Comparison of ENCODE assay signal across 8 mouse cellular contexts in the genomic region with DNA sequence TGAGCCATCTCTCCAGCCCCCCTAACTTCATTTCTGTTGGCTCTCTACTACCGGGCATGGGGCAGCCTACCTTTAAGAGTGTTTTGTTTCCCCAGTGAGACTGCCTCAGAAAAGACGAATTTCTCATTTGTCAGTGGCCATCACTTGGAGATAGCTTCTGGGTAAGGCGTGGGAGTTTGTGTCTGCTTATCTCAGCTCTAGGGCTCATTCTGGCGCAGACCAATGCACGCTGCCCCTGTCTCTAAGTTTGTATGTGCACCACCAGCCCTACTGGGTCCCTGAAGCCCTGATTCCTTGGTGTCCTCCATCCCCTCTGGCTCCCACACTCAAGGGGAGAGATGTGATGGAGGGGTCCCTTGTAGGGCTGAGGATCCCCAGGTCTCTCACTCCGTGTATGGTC.
A peak's percentile ranks its signal among the peaks of the same experiment; 100 is the strongest.
DNase-seq lines count a peak whose midpoint lies in the region; ATAC-seq and TF ChIP-seq lines count a peak whose summit lies in the region.
"Had no signal": no experiment of that assay in that cellular context is flagged by ENCODE, and none has a peak within 500 bp of the region (broad histone marks: within the 10 kb centered on the region; RNA-seq: fewer than 3 reads in every experiment).

No protein-coding gene starts in this region.

- peaks cover 7% of the 10 kb centered on the region for H3K4me1 ChIP-seq in heart, embryonic 13.5 days
- H3K4me1 ChIP-seq in MEL (ENCODE audit: control insufficient read depth in 1 of 2, insufficient read depth in 2 of 2, low read length in 2 of 2), result peaks cover 0 to 29% of the 10 kb centered on the region in 2 experiments; a peak in 2 of 4 replicates
- H3K4me1 ChIP-seq in embryonic facial prominence, embryonic 10.5 days, result peaks cover 9% of the 10 kb centered on the region; the same call in 1 of the 2 replicates
- H3K4me1 ChIP-seq in liver, embryonic 15.5 days (replicated peaks), result peaks cover 58% of the 10 kb centered on the region
- no peaks in the 10 kb centered on the region for H3K4me1 ChIP-seq in lung, postnatal 0 days (ENCODE audit: insufficient read depth, low read depth, low read length)

- H3K9me3 ChIP-seq in heart, embryonic 13.5 days, result no peaks in the 10 kb centered on the region
- H3K9me3 ChIP-seq in MEL (replicated peaks; ENCODE audit: insufficient read depth, low read length), result no peaks in the 10 kb centered on the region
- no peaks in the 10 kb centered on the region for H3K9me3 ChIP-seq in embryonic facial prominence, embryonic 10.5 days
- H3K9me3 ChIP-seq in liver, embryonic 15.5 days (replicated peaks), result no peaks in the 10 kb centered on the region
- no peaks in the 10 kb centered on the region for H3K9me3 ChIP-seq in lung, postnatal 0 days (ENCODE audit: low read length)
- H3K9me3 ChIP-seq: limb, embryonic 15.5 days had no signal

- 40% methylated on average over 6 of the region's 6 CpGs for WGBS in heart, embryonic 13.5 days
- 71% methylated on average over 6 of the region's 6 CpGs for WGBS in embryonic facial prominence, embryonic 10.5 days
- 14% methylated on average over 6 of the region's 6 CpGs for WGBS in liver, embryonic 15.5 days (ENCODE audit: insufficient replicate concordance)
- 59% methylated on average over 6 of the region's 6 CpGs for WGBS in lung, postnatal 0 days

- TF ChIP-seq POLR2A in MEL (IDR thresholded peaks at IDR 0.05; ENCODE audit: control insufficient read depth in 1 of 2, insufficient read depth in 1 of 2, low read depth in 1 of 2, low read length in 2 of 2, poor library complexity in 1 of 2), result peak in 1 of 2 experiments; percentile 27; a peak in 1 of 4 replicates

- no peak; a peak in 1 of 6 replicates for TF ChIP-seq CTCF in MEL (IDR thresholded peaks at IDR 0.05 in 2 of 3, conservative IDR thresholded peaks at IDR 0.05 in 1 of 3; ENCODE audit: control insufficient read depth in 1 of 3, insufficient read depth in 1 of 3, low read depth in 2 of 3, low read length in 3 of 3, poor library complexity in 1 of 3, severe bottlenecking in 1 of 3)
- TF ChIP-seq CTCF in lung, postnatal 0 days (IDR thresholded peaks at IDR 0.05), result no peak

- no peaks in the 10 kb centered on the region for H3K36me3 ChIP-seq in heart, embryonic 13.5 days
- H3K36me3 ChIP-seq in MEL (ENCODE audit: control insufficient read depth in 1 of 2, insufficient read depth in 2 of 2, low read length in 2 of 2), result peaks cover 0 to 16% of the 10 kb centered on the region in 2 experiments; a peak in 2 of 4 replicates
- no peaks in the 10 kb centered on the region for H3K36me3 ChIP-seq in embryonic facial prominence, embryonic 10.5 days (replicated peaks)
- no peaks in the 10 kb centered on the region for H3K36me3 ChIP-seq in liver, embryonic 15.5 days (replicated peaks)
- H3K36me3 ChIP-seq in lung, postnatal 0 days (ENCODE audit: insufficient read depth, low read length), result no peaks in the 10 kb centered on the region
- H3K36me3 ChIP-seq: limb, embryonic 15.5 days had no signal

- no peak overlapping the region for H3K27ac ChIP-seq in heart, embryonic 13.5 days (replicated peaks)
- peak overlapping the region; percentile 90 for H3K27ac ChIP-seq in MEL (ENCODE audit: control insufficient read depth, low read depth, low read length)
- H3K27ac ChIP-seq in embryonic facial prominence, embryonic 10.5 days (replicated peaks), result peak overlapping the region; percentile 59
- H3K27ac ChIP-seq in liver, embryonic 15.5 days (replicated peaks), result peak overlapping the region; percentile 96
- H3K27ac ChIP-seq in lung, postnatal 0 days (ENCODE audit: low read length), result no peak overlapping the region
- H3K27ac ChIP-seq: limb, embryonic 15.5 days had no signal

- H3K79me2 ChIP-seq in MEL (ENCODE audit: control insufficient read depth, insufficient read depth, low read length, poor library complexity), result no peaks in the 10 kb centered on the region

- 0 out of 2 replicates have a peak overlapping the region, but pooled peaks have one; percentile 25 for H3K9ac ChIP-seq in heart, embryonic 13.5 days
- H3K9ac ChIP-seq in MEL (ENCODE audit: control insufficient read depth, low read depth, low read length, poor library complexity, severe bottlenecking), result peak overlapping the region; percentile 52; the same call in 1 of the 2 replicates
- peak overlapping the region; percentile 58 for H3K9ac ChIP-seq in liver, embryonic 15.5 days
- no peak overlapping the region for H3K9ac ChIP-seq in lung, postnatal 0 days (replicated peaks; ENCODE audit: low read depth)
- H3K9ac ChIP-seq: limb, embryonic 15.5 days had no signal

- TF ChIP-seq RAD21 in MEL (IDR thresholded peaks at IDR 0.05; ENCODE audit: low read depth, low read length), result no peak

- TF ChIP-seq EP300 in MEL (IDR thresholded peaks at IDR 0.05; ENCODE audit: low read depth in 1 of 2, low read length in 2 of 2), result peak; percentile 17 to 79; a peak in 3 of 4 replicates
- no peak for TF ChIP-seq EP300 in lung, postnatal 0 days (IDR thresholded peaks at IDR 0.05)

- no peak for ATAC-seq in heart, embryonic 13.5 days (ENCODE audit: extremely low read depth, insufficient number of reproducible peaks, low FRiP score, low TSS enrichment)
- peak; percentile 41 for ATAC-seq in liver, embryonic 15.5 days (ENCODE audit: insufficient read depth)
- ATAC-seq in lung, postnatal 0 days, result no peak

- no peak for DNase-seq in heart, adult 8-10 months (ENCODE audit: low spot score)
- peak; percentile 81 for DNase-seq in MEL (ENCODE audit: low read depth, low spot score)
- no peak for DNase-seq in embryonic facial prominence, embryonic 10.5 days (ENCODE audit: low spot score)
- no peak for DNase-seq in retina, postnatal 1 day
- no peak for DNase-seq in lung, postnatal 0 days (ENCODE audit: low spot score)

- H3K27me3 ChIP-seq in heart, embryonic 13.5 days (replicated peaks), result peaks cover 23% of the 10 kb centered on the region
- no peaks in the 10 kb centered on the region for H3K27me3 ChIP-seq in MEL (ENCODE audit: control insufficient read depth in 1 of 2, insufficient read depth in 2 of 2, low read length in 2 of 2)
- peaks cover 5% of the 10 kb centered on the region for H3K27me3 ChIP-seq in embryonic facial prominence, embryonic 10.5 days (replicated peaks; ENCODE audit: low read depth, poor library complexity, severe bottlenecking)
- peaks cover 10% of the 10 kb centered on the region for H3K27me3 ChIP-seq in liver, embryonic 15.5 days
- H3K27me3 ChIP-seq in lung, postnatal 0 days (replicated peaks; ENCODE audit: insufficient read depth, low read length), result no peaks in the 10 kb centered on the region

- peak overlapping the region; percentile 35; the same call in 1 of the 2 replicates for H3K4me2 ChIP-seq in heart, embryonic 13.5 days
- peak overlapping the region; percentile 76 for H3K4me2 ChIP-seq in liver, embryonic 15.5 days
- no peak overlapping the region for H3K4me2 ChIP-seq in lung, postnatal 0 days (replicated peaks; ENCODE audit: low read depth, low read length)
- H3K4me2 ChIP-seq: limb, embryonic 15.5 days had no signal

- H3K4me3 ChIP-seq in heart, embryonic 13.5 days, result no peak overlapping the region
- peak overlapping the region; percentile 30 to 48 for H3K4me3 ChIP-seq in MEL (ENCODE audit: control insufficient read depth in 1 of 2, insufficient read depth in 1 of 2, low read depth in 2 of 2, low read length in 2 of 2)
- H3K4me3 ChIP-seq in embryonic facial prominence, embryonic 10.5 days, result no peak overlapping the region
- H3K4me3 ChIP-seq in liver, embryonic 15.5 days (replicated peaks), result peak overlapping the region; percentile 47
- no peak overlapping the region for H3K4me3 ChIP-seq in lung, postnatal 0 days (ENCODE audit: low read depth, low read length)
- H3K4me3 ChIP-seq: limb, embryonic 15.5 days had no signal

TF ChIP-seq in MEL, 35 proteins besides CTCF, POLR2A, EP300 and RAD21 (continues in another document):
- TF ChIP-seq ZMIZ1 (IDR thresholded peaks at IDR 0.05; ENCODE audit: low read depth, low read length) (no peak), MYB (IDR thresholded peaks at IDR 0.05; ENCODE audit: low read depth, low read length) (no peak), NELFE (IDR thresholded peaks at IDR 0.05; ENCODE audit: low read depth, low read length) (no peak), BHLHE40 (IDR thresholded peaks at IDR 0.05; ENCODE audit: borderline replicate concordance, low read depth, low read length) (no peak), UBTF (IDR thresholded peaks at IDR 0.05; ENCODE audit: borderline replicate concordance, insufficient read depth, low read depth, low read length) (no peak), CHD1 (IDR thresholded peaks at IDR 0.05; ENCODE audit: low read depth, low read length) (no peak), KAT2A (conservative IDR thresholded peaks at IDR 0.05; ENCODE audit: low read depth, low read length) (no peak), CHD2 (IDR thresholded peaks at IDR 0.05; ENCODE audit: low read length) (no peak), TCF12 (IDR thresholded peaks at IDR 0.05; ENCODE audit: low read depth, low read length) (peak; percentile 58; the same call in 1 of the 2 replicates), E2F4 (IDR thresholded peaks at IDR 0.05; ENCODE audit: borderline replicate concordance, low read depth, low read length) (no peak), SMC3 (IDR thresholded peaks at IDR 0.05; ENCODE audit: low read depth, low read length) (no peak), GABPA (IDR thresholded peaks at IDR 0.05; ENCODE audit: low read depth, low read length) (no peak), TAL1 (IDR thresholded peaks at IDR 0.05; ENCODE audit: low read length) (peak; percentile 64), USF1 (IDR thresholded peaks at IDR 0.05; ENCODE audit: low read depth, low read length) (no peak), SIN3A (IDR thresholded peaks at IDR 0.05; ENCODE audit: low read length) (peak; percentile 55), USF2 (IDR thresholded peaks at IDR 0.05; ENCODE audit: borderline replicate concordance in 1 of 2, insufficient read depth in 1 of 2, low read depth in 1 of 2, low read length in 2 of 2) (no peak), ZKSCAN1 (IDR thresholded peaks at IDR 0.05; ENCODE audit: low read depth, low read length) (no peak), ZNF384 (IDR thresholded peaks at IDR 0.05; ENCODE audit: low read depth, low read length) (no peak), NRF1 (IDR thresholded peaks at IDR 0.05; ENCODE audit: insufficient read depth, low read depth, low read length, poor library complexity, severe bottlenecking) (no peak), MAZ (IDR thresholded peaks at IDR 0.05; ENCODE audit: low read depth, low read length) (0 out of 2 replicates have a peak, but pooled peaks have one; percentile 0), ELF1 (IDR thresholded peaks at IDR 0.05; ENCODE audit: low read depth, low read length) (no peak), POLR2AphosphoS5 (IDR thresholded peaks at IDR 0.05; ENCODE audit: borderline replicate concordance, low read depth, low read length) (no peak), TBP (IDR thresholded peaks at IDR 0.05; ENCODE audit: low read depth, low read length) (no peak), GATA1 (IDR thresholded peaks at IDR 0.05; ENCODE audit: low read depth, low read length) (peak; percentile 78), MYC (IDR thresholded peaks at IDR 0.05; ENCODE audit: low read depth, low read length) (no peak), MXI1 (IDR thresholded peaks at IDR 0.05; ENCODE audit: low read depth, low read length) (no peak; the same call in 1 of the 2 replicates)

Comparison
In these comparisons a context has a peak if more than half of its experiments do, and no peak if none do; other contexts are left out.
1. H3K27ac ChIP-seq: peak in MEL (single experiment), embryonic facial prominence, embryonic 10.5 days (single experiment) and liver, embryonic 15.5 days (single experiment); none in heart, embryonic 13.5 days (single experiment) and lung, postnatal 0 days (single experiment).
2. H3K4me3 ChIP-seq: peak in MEL (2 of 2) and liver, embryonic 15.5 days (single experiment); none in heart, embryonic 13.5 days (single experiment), embryonic facial prominence, embryonic 10.5 days (single experiment) and lung, postnatal 0 days (single experiment).